Mouse (Mus musculus): ENCODE measurements at regions not wholly inside any gene's neighbourhood (a gene's known extent, or its start where the extent isn't known, plus 50 kb on each side); places are given as distances from the start of the nearest gene placed in this dataset.
"Not testable (repeated sequence)": the region's sequence is repeated elsewhere in the genome, so short reads cannot be mapped to it uniquely, and the experiment has no call there.

GRCm38 (mm10) chr15:96797615-96798270, 98.2 kb upstream of the Slc38a2 start:
- H3K27ac ChIP-seq (ENCODE audit: insufficient read depth, low read depth, low read length): no peak overlapping the region
- TF ChIP-seq POLR2A (IDR thresholded peaks at IDR 0.05; ENCODE audit: insufficient read depth, low read depth, low read length) (no peak), CTCF (IDR thresholded peaks at IDR 0.05; ENCODE audit: insufficient read depth, low read depth, low read length) (no peak)
- H3K4me3 ChIP-seq (ENCODE audit: insufficient read depth, low read depth, low read length): no peak overlapping the region
- 69% methylated on average over 4 of the region's 4 CpGs for WGBS
- H3K4me1 ChIP-seq (ENCODE audit: control insufficient read depth, insufficient read depth, low read length): no peaks in the 10 kb centered on the region

GRCm38 (mm10) chr15:96794177-96794719, 94.7 kb upstream of the Slc38a2 start:
- WGBS: 76% methylated on average over 6 of the region's 6 CpGs
- Histone ChIP-seq H3K27ac (ENCODE audit: insufficient read depth, low read depth, low read length) (no peak overlapping the region), H3K4me3 (ENCODE audit: insufficient read depth, low read depth, low read length) (no peak overlapping the region), H3K4me1 (ENCODE audit: control insufficient read depth, insufficient read depth, low read length) (no peaks in the 10 kb centered on the region)
- TF ChIP-seq POLR2A (IDR thresholded peaks at IDR 0.05; ENCODE audit: insufficient read depth, low read depth, low read length): no peak
- no peak for TF ChIP-seq CTCF (IDR thresholded peaks at IDR 0.05; ENCODE audit: insufficient read depth, low read depth, low read length)

GRCm38 (mm10) chr15:96793251-96793650, 93.7 kb upstream of the Slc38a2 start:
- no peak for TF ChIP-seq POLR2A (IDR thresholded peaks at IDR 0.05; ENCODE audit: insufficient read depth, low read depth, low read length)
- TF ChIP-seq CTCF (IDR thresholded peaks at IDR 0.05; ENCODE audit: insufficient read depth, low read depth, low read length): no peak

GRCm38 (mm10) chr15:96791306-96791705, 91.8 kb upstream of the Slc38a2 start:
- WGBS: 92% methylated on average over 6 of the region's 6 CpGs
- Histone ChIP-seq H3K27ac (ENCODE audit: insufficient read depth, low read depth, low read length) (no peak overlapping the region), H3K4me1 (ENCODE audit: control insufficient read depth, insufficient read depth, low read length) (no peaks in the 10 kb centered on the region), H3K4me3 (ENCODE audit: insufficient read depth, low read depth, low read length) (no peak overlapping the region)
- TF ChIP-seq CTCF (IDR thresholded peaks at IDR 0.05; ENCODE audit: insufficient read depth, low read depth, low read length): no peak
- no peak for TF ChIP-seq POLR2A (IDR thresholded peaks at IDR 0.05; ENCODE audit: insufficient read depth, low read depth, low read length)

More at GRCm38 (mm10) chr15:96793251-96793650, 93.7 kb upstream of the Slc38a2 start:
- Histone ChIP-seq H3K4me3 (ENCODE audit: insufficient read depth, low read depth, low read length) (no peak overlapping the region), H3K27ac (ENCODE audit: insufficient read depth, low read depth, low read length) (no peak overlapping the region), H3K4me1 (ENCODE audit: control insufficient read depth, insufficient read depth, low read length) (no peaks in the 10 kb centered on the region)
- WGBS: 97% methylated on average over 15 of the region's 15 CpGs

GRCm38 (mm10) chr15:96787921-96788320, 88.4 kb upstream of the Slc38a2 start:
- not testable (repeated sequence) for H3K27ac ChIP-seq (ENCODE audit: insufficient read depth, low read depth, low read length); H3K4me1 ChIP-seq (ENCODE audit: control insufficient read depth, insufficient read depth, low read length); H3K4me3 ChIP-seq (ENCODE audit: insufficient read depth, low read depth, low read length)
- 98% methylated on average over 2 of the region's 2 CpGs for WGBS

GRCm38 (mm10) chr15:96784578-96784977, 85.0 kb upstream of the Slc38a2 start:
- no peak for TF ChIP-seq CTCF (IDR thresholded peaks at IDR 0.05; ENCODE audit: insufficient read depth, low read depth, low read length)
- no peak for TF ChIP-seq POLR2A (IDR thresholded peaks at IDR 0.05; ENCODE audit: insufficient read depth, low read depth, low read length)
- H3K4me3 ChIP-seq (ENCODE audit: insufficient read depth, low read depth, low read length): no peak overlapping the region
- 80% methylated on average over 7 of the region's 7 CpGs for WGBS
- no peaks in the 10 kb centered on the region for H3K4me1 ChIP-seq (ENCODE audit: control insufficient read depth, insufficient read depth, low read length)
- no peak overlapping the region for H3K27ac ChIP-seq (ENCODE audit: insufficient read depth, low read depth, low read length)

GRCm38 (mm10) chr15:96781560-96781959, 82.0 kb upstream of the Slc38a2 start:
- H3K4me3 ChIP-seq (ENCODE audit: insufficient read depth, low read depth, low read length): no peak overlapping the region
- WGBS: 80% methylated on average over 5 of the region's 5 CpGs
- no peak overlapping the region for H3K27ac ChIP-seq (ENCODE audit: insufficient read depth, low read depth, low read length)
- TF ChIP-seq POLR2A (IDR thresholded peaks at IDR 0.05; ENCODE audit: insufficient read depth, low read depth, low read length): no peak
- H3K4me1 ChIP-seq (ENCODE audit: control insufficient read depth, insufficient read depth, low read length): no peaks in the 10 kb centered on the region

- no peak overlapping the region for H3K27ac ChIP-seq (ENCODE audit: insufficient read depth, low read depth, low read length)
- 85% methylated on average over 5 of the region's 5 CpGs for WGBS
- no peak overlapping the region for H3K4me3 ChIP-seq (ENCODE audit: insufficient read depth, low read depth, low read length)
- TF ChIP-seq CTCF (IDR thresholded peaks at IDR 0.05; ENCODE audit: insufficient read depth, low read depth, low read length) (no peak), POLR2A (IDR thresholded peaks at IDR 0.05; ENCODE audit: insufficient read depth, low read depth, low read length) (no peak)
- H3K4me1 ChIP-seq (ENCODE audit: control insufficient read depth, insufficient read depth, low read length): no peaks in the 10 kb centered on the region
These were observed 81.1 kb upstream of the Slc38a2 start for GRCm38 (mm10) chr15:96780606-96781005.

- no peak overlapping the region for H3K4me3 ChIP-seq (ENCODE audit: insufficient read depth, low read depth, low read length)
- no peak overlapping the region for H3K27ac ChIP-seq (ENCODE audit: insufficient read depth, low read depth, low read length)
- WGBS: 88% methylated on average over 7 of the region's 7 CpGs
- no peaks in the 10 kb centered on the region for H3K4me1 ChIP-seq (ENCODE audit: control insufficient read depth, insufficient read depth, low read length)
- no peak for TF ChIP-seq CTCF (IDR thresholded peaks at IDR 0.05; ENCODE audit: insufficient read depth, low read depth, low read length)
- no peak for TF ChIP-seq POLR2A (IDR thresholded peaks at IDR 0.05; ENCODE audit: insufficient read depth, low read depth, low read length)
These were observed 79.8 kb upstream of the Slc38a2 start for GRCm38 (mm10) chr15:96779358-96779757.

Measured in olfactory bulb, adult 2 months (tissue).